Mouse (Mus musculus): ENCODE measurements around the gene Dnajc12. TPM values are rescaled to one million over a fixed set of nuclear protein-coding genes. Genes with fewer than 3 reads are reported as not detected.

Dnajc12 gene
- 6.6 and 7.5 TPM in 2 replicates for polyA plus RNA-seq (2015; fragmentation: Nextera tagmentation; extraction: Ambion mirVana)

DNA sequence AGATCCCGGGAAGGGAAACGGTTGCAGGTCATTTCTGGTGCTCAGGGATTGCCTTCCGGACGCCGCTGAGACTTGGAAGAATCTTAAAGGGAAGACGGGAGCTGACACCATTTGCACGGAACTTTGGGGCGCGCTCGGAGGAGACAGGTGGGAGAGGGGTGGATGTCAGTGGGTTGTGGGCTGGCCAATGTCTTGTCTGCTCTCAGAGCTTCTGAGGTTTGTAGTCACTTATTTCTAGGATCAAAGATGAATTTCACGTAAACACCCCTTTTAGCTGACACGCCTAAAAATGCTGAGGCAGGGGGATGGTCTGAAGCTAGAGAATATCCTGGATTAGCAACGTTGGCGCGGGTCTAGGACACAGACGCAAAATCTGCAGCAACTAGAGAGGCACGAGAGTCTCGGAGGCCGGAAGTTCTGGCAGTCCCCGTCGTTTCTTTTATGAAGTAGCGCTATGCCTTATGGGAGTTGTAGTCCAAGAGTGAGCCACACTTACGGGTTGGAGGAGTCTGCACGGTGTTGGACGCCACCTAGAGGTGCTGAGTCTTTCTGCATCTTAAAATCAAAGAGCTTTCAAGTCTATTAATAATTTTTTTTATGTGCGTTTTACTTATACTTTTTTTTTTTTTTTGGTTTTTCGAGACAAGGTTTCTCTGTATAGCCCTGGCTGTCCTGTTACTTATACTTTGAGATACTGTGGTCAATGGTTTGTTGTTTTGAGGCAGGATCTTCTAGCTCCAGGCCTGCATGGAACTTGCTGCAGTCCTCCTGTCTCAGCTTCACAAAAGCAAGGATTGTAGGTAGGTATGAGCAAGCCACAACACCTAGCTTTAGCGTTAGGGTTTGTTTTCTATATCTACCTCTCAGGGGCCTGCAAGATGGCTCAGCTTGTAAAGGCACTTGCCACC is at the start of gene Dnajc12:
Gene Dnajc12, plus strand, starts transcription at position 72 of the 908 bp plus-strand sequence.
- H3K27me3 ChIP-seq (ENCODE audit: control insufficient read depth, insufficient read depth, low read length) = no peaks in the 10 kb centered on the region

DNA sequence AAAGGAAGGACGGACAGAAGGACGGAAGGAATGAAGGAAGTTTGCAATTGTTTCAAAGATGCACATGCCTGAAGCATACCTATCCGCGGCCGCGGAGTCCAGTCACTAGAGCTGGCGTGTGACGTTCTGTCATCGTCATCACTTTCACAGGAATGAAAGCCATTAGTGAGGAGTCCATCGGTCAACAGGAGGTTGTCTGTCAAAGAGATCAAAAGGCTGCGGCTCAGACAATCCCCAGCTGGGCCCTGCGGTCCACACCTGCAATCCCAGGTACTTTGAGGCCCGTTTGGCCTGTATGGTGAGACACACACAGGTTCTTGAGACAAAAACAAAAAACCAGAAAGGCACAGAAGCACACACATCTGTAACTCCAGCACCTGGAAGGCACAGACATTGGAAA is 45.3 kb upstream of the Dnajc12 start:
- peaks cover 4% of the 10 kb centered on the region; the same call in 1 of the 2 replicates for H3K36me3 ChIP-seq (ENCODE audit: control insufficient read depth, insufficient read depth)
- peaks cover 15% of the 10 kb centered on the region for H3K4me1 ChIP-seq (ENCODE audit: control insufficient read depth, insufficient read depth, low read length)
- H3K9me3 ChIP-seq (replicated peaks; ENCODE audit: control insufficient read depth, low read length) = no peaks in the 10 kb centered on the region
- H3K27ac ChIP-seq (ENCODE audit: low read length) = no peak overlapping the region
- no peak for ATAC-seq (replicated peaks; ENCODE audit: extremely low read depth, insufficient read depth, low FRiP score)
- WGBS = 54% methylated on average over 13 of the region's 13 CpGs
- peak overlapping the region; percentile 81 for H3K4me3 ChIP-seq (ENCODE audit: low read length)
- H3K9ac ChIP-seq (ENCODE audit: low read length) = peak overlapping the region; percentile 96
- H3K27me3 ChIP-seq (ENCODE audit: control insufficient read depth, insufficient read depth, low read length) = no peaks in the 10 kb centered on the region
- H3K4me2 ChIP-seq (ENCODE audit: low read depth, low read length) = peak overlapping the region; percentile 92

More for the DNA sequence above, at the start of gene Dnajc12:
- under 1% methylated on average over 28 of the region's 28 CpGs for WGBS
- peaks cover 6% of the 10 kb centered on the region for H3K4me1 ChIP-seq (ENCODE audit: control insufficient read depth, insufficient read depth, low read length)
- peak within 1 kb of the TSS; percentile 79 for H3K9ac ChIP-seq (ENCODE audit: low read length)
- peak; percentile 91 for ATAC-seq (replicated peaks; ENCODE audit: extremely low read depth, insufficient read depth, low FRiP score)
- no peaks in the 10 kb centered on the region for H3K9me3 ChIP-seq (replicated peaks; ENCODE audit: control insufficient read depth, low read length)
- peak within 1 kb of the TSS; percentile 64 for H3K4me3 ChIP-seq (ENCODE audit: low read length)
- peak within 1 kb of the TSS; percentile 59; the same call in 1 of the 2 replicates for H3K27ac ChIP-seq (ENCODE audit: low read length)
- no peaks in the 10 kb centered on the region for H3K36me3 ChIP-seq (ENCODE audit: control insufficient read depth, insufficient read depth)
- H3K4me2 ChIP-seq (ENCODE audit: low read depth, low read length) = peak within 1 kb of the TSS; percentile 82

DNA sequence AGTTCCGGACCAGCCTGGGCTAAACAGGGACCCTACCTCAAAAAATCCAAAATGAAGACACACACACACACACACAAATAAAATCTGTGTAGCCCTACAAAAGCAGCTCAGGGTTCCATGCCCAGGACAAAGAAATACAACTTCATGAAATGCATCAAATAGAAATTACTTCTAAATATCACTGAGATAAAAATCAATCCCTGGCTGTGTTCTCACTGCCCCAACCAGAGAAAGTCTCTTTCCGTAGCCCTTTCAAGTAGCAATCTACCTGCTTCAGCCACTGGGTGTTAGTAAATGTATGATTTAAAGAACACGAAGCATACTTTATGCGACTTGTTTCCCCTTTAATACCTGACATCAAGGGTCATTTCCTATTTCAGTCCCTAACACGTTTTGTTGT is 44.9 kb upstream of the Dnajc12 start:
- Histone ChIP-seq H3K4me3 (ENCODE audit: low read length) (peak overlapping the region; percentile 81), H3K27me3 (ENCODE audit: control insufficient read depth, insufficient read depth, low read length) (no peaks in the 10 kb centered on the region), H3K9ac (ENCODE audit: low read length) (peak overlapping the region; percentile 96), H3K9me3 (replicated peaks; ENCODE audit: control insufficient read depth, low read length) (no peaks in the 10 kb centered on the region), H3K4me2 (ENCODE audit: low read depth, low read length) (peak overlapping the region; percentile 92), H3K27ac (ENCODE audit: low read length) (no peak overlapping the region), H3K36me3 (ENCODE audit: control insufficient read depth, insufficient read depth) (peaks cover 4% of the 10 kb centered on the region; the same call in 1 of the 2 replicates), H3K4me1 (ENCODE audit: control insufficient read depth, insufficient read depth, low read length) (peaks cover 15% of the 10 kb centered on the region)
- no peak for ATAC-seq (replicated peaks; ENCODE audit: extremely low read depth, insufficient read depth, low FRiP score)
- WGBS = 21% methylated on average over 5 of the region's 5 CpGs

DNA sequence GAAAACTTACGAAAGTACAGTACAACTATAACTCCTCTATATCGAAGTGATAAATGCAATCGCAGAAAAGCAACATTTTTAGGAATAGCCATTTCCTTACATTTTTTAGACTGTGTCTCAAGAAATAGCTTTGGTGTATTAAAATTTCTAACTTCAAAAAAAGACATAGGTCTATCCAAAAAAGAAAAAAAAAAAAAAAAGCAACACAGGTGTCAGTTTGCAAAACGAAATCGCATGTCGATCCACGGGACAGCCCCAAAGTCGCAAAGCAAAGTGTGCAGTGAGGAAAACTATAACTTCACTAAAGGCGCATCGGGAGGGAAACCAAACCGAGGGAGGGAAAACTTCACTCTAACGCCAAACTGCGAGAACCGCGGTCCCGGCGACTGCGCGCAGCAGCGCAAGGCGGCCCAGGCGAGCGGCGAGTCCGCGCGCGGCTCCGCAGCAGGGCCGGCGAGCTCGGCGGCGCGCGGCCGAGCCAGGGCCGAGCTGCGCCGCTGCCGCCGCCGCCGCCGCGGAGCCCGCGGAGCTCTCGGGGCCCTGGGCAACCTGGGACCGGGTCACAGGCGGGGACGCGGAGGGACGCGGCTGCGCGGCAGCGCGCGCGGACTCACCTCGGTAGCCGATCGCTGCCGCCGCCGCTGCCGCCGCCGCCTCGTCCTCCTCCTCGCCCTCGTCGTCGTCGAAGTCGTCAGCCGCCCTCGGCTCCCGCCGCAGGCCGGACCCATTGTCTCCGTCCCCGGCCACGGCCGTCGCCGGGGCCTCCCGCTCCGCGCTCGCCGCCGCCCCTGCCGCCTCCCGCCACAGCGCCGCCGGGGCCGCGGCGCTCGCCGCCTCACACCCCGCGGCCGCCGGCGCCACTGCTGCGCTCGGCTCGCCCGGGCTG is 44.0 kb upstream of the Dnajc12 start:
- Histone ChIP-seq H3K4me2 (ENCODE audit: low read depth, low read length) (peak overlapping the region; percentile 92), H3K4me1 (ENCODE audit: control insufficient read depth, insufficient read depth, low read length) (peaks cover 15% of the 10 kb centered on the region), H3K9ac (ENCODE audit: low read length) (peak overlapping the region; percentile 96), H3K27ac (ENCODE audit: low read length) (peak overlapping the region; percentile 93), H3K36me3 (ENCODE audit: control insufficient read depth, insufficient read depth) (peaks cover 2% of the 10 kb centered on the region; the same call in 1 of the 2 replicates), H3K4me3 (ENCODE audit: low read length) (peak overlapping the region; percentile 81), H3K9me3 (replicated peaks; ENCODE audit: control insufficient read depth, low read length) (no peaks in the 10 kb centered on the region), H3K27me3 (ENCODE audit: control insufficient read depth, insufficient read depth, low read length) (no peaks in the 10 kb centered on the region)
- peak; percentile 75 for ATAC-seq (replicated peaks; ENCODE audit: extremely low read depth, insufficient read depth, low FRiP score)
- under 1% methylated on average over 90 of the region's 113 CpGs for WGBS

DNA sequence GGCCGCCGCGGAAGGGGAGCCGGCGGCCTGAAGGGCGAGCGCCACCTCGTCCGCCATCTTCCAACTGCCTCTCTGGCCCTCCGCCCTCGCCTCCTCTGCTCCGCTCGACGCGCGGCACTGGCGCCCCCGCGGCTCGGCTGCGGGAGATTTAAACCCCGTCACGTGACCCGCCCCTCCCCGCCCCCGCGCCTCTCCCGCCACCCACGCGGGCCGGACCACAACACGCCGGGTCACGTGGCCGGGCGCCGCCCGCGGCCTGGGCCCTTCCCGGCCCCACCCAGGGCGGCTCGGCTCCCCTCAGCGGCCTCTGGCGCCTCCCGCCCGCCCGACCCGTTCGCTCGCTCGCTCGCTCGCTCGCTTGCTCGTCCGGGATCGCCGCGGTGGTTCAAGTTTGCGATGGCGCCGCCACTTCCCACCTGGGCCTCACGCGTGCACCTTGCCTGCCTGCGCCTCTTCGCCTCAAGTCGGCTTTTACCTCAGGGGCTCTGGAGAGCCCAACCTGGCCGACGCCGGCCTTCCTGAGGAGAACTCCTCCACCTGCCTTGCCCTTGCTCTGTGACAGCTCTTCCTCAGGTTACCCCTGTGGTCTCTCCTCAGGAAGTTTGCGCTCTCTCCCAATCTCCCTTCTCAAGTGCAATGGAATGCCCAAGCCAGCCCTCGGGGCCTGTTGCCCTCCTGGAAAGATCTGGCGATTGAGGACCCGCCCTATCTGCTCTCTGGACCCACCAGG is 43.2 kb upstream of the Dnajc12 start:
- peak overlapping the region; percentile 93 for H3K27ac ChIP-seq (ENCODE audit: low read length)
- H3K4me2 ChIP-seq (ENCODE audit: low read depth, low read length) = peak overlapping the region; percentile 92
- under 1% methylated on average over 64 of the region's 74 CpGs for WGBS
- no peaks in the 10 kb centered on the region for H3K27me3 ChIP-seq (ENCODE audit: control insufficient read depth, insufficient read depth, low read length)
- H3K4me1 ChIP-seq (ENCODE audit: control insufficient read depth, insufficient read depth, low read length) = peaks cover 15% of the 10 kb centered on the region
- peak overlapping the region; percentile 81 for H3K4me3 ChIP-seq (ENCODE audit: low read length)
- peak overlapping the region; percentile 96 for H3K9ac ChIP-seq (ENCODE audit: low read length)
- H3K9me3 ChIP-seq (replicated peaks; ENCODE audit: control insufficient read depth, low read length) = no peaks in the 10 kb centered on the region
- H3K36me3 ChIP-seq (ENCODE audit: control insufficient read depth, insufficient read depth) = peaks cover 2% of the 10 kb centered on the region; the same call in 1 of the 2 replicates
- peak; percentile 95 for ATAC-seq (replicated peaks; ENCODE audit: extremely low read depth, insufficient read depth, low FRiP score)

DNA sequence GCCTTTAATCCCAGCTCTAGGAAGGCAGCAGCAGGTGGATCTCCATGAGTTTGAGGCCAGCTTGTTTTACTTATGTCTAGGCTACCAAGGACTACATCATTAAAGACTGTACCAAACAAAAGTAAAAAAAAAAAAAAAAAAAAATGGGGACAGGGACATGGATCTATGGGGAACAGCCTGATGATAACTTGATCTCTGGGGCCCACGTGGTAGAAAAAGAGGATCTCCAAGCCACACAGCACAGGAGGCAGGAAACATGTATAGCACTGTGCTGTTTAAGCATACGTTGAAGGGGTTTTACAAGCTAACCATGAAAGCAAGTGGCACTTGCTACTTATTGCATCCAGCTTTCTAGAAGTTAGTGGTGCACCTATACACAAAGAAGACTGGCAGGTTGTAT is 40.9 kb upstream of the Dnajc12 start:
- WGBS = 85% methylated on average over 2 of the region's 2 CpGs
- Histone ChIP-seq H3K4me2 (ENCODE audit: low read depth, low read length) (no peak overlapping the region), H3K27ac (ENCODE audit: low read length) (no peak overlapping the region), H3K9me3 (replicated peaks; ENCODE audit: control insufficient read depth, low read length) (no peaks in the 10 kb centered on the region), H3K9ac (ENCODE audit: low read length) (no peak overlapping the region), H3K27me3 (ENCODE audit: control insufficient read depth, insufficient read depth, low read length) (no peaks in the 10 kb centered on the region), H3K4me3 (ENCODE audit: low read length) (no peak overlapping the region), H3K4me1 (ENCODE audit: control insufficient read depth, insufficient read depth, low read length) (peaks cover 15% of the 10 kb centered on the region), H3K36me3 (ENCODE audit: control insufficient read depth, insufficient read depth) (no peaks in the 10 kb centered on the region)
- ATAC-seq (replicated peaks; ENCODE audit: extremely low read depth, insufficient read depth, low FRiP score) = no peak

DNA sequence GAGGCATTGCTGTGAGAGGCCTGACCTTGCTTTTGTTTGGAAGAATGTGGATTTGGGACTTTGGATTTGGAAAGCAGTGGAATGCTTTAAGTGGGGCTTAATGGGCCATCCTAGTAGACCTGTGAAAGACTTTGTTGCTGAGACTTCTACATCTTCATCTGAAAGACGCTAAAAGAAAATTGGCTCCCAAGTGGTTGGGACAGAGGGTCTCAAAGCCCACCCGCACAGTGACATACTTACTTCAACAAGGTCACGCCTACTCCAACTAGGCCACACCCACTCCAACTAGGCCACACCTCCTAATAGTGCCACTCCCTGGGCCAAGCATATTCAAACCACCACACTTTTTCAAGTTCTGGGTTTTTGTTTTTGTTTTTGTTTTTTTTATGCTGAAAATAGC is 37.5 kb upstream of the Dnajc12 start:
- H3K27ac ChIP-seq (ENCODE audit: low read length) = no peak overlapping the region
- WGBS = 88% methylated on average over 3 of the region's 3 CpGs
- no peaks in the 10 kb centered on the region for H3K36me3 ChIP-seq (ENCODE audit: control insufficient read depth, insufficient read depth)

DNA sequence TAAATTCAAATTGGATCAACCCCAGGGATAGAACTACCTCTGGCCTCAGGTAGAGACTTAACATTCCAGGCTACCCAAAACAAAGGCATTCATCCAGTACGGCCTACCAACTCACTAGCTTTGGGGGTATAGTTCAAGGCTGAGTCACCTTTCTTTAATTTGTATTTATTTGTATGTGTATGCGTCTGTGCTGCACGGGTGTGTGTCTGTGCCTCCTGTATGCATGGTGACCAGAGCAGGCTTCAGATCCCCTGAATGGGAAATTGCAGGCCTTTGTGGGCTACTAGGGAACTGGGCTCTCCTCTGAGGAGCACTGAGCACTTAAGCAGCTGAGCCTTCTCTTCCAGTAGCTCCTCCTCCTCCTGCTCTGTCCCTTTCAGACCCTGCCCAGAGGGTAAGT is 34.0 kb upstream of the Dnajc12 start:
- H3K9me3 ChIP-seq (replicated peaks; ENCODE audit: control insufficient read depth, low read length) = no peaks in the 10 kb centered on the region
- H3K4me2 ChIP-seq (ENCODE audit: low read depth, low read length) = no peak overlapping the region
- H3K27me3 ChIP-seq (ENCODE audit: control insufficient read depth, insufficient read depth, low read length) = no peaks in the 10 kb centered on the region
- no peak for ATAC-seq (replicated peaks; ENCODE audit: extremely low read depth, insufficient read depth, low FRiP score)
- H3K27ac ChIP-seq (ENCODE audit: low read length) = no peak overlapping the region
- 65% methylated on average over 3 of the region's 3 CpGs for WGBS
- no peaks in the 10 kb centered on the region for H3K4me1 ChIP-seq (ENCODE audit: control insufficient read depth, insufficient read depth, low read length)
- no peak overlapping the region for H3K9ac ChIP-seq (ENCODE audit: low read length)
- no peak overlapping the region for H3K4me3 ChIP-seq (ENCODE audit: low read length)
- no peaks in the 10 kb centered on the region for H3K36me3 ChIP-seq (ENCODE audit: control insufficient read depth, insufficient read depth)

More for the DNA sequence above, 37.5 kb upstream of the Dnajc12 start:
- Histone ChIP-seq H3K4me2 (ENCODE audit: low read depth, low read length) (no peak overlapping the region), H3K9me3 (replicated peaks; ENCODE audit: control insufficient read depth, low read length) (no peaks in the 10 kb centered on the region), H3K27me3 (ENCODE audit: control insufficient read depth, insufficient read depth, low read length) (no peaks in the 10 kb centered on the region), H3K9ac (ENCODE audit: low read length) (no peak overlapping the region), H3K4me1 (ENCODE audit: control insufficient read depth, insufficient read depth, low read length) (no peaks in the 10 kb centered on the region), H3K4me3 (ENCODE audit: low read length) (no peak overlapping the region)
- no peak for ATAC-seq (replicated peaks; ENCODE audit: extremely low read depth, insufficient read depth, low FRiP score)
